Mouse (Mus musculus) small intestine, adult 2 months (tissue): ENCODE data around the gene Padi2.

Experiments
- CTCF ChIP-seq: fragments of 200-500 bp; IDR thresholded peaks from 2 replicates; pipeline ENCODE4 v1.5.1; 2012; ENCODE audit warnings: low read depth, mild to moderate bottlenecking, control low read depth, inconsistent platforms, low read length, moderate library complexity, mixed read lengths; ENCODE audit not compliant: insufficient replicate concordance, insufficient read length; ENCODE audit errors: extremely low read depth
- POLR2A ChIP-seq: fragments of 200-500 bp; IDR thresholded peaks from 2 replicates; pipeline ENCODE4 v1.6.1; 2012; ENCODE audit warnings: low read depth, mild to moderate bottlenecking, control low read depth, inconsistent platforms, low read length, moderate library complexity

DNA sequence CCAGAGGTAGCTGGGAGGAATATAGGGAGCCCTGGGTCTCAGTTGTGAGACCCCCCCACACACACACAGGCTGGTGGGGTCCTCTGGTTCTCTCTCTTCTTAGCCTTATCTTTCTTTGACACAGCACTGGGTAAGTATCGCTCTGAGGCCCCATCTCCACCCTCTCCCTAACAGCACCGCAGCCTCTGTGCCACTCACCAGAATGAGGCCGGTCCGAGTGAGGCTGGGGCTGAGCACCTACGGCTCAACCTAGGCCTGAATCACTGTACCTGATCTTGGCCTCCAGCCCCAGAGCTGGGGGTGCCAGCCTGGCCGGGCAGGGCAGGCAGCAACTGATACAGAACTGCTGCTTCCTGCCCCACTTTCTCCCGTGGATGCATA, 45.4 kb upstream of the Padi2 start:
- no peak for TF ChIP-seq CTCF
- no peak for TF ChIP-seq POLR2A
